In the genomic region with DNA sequence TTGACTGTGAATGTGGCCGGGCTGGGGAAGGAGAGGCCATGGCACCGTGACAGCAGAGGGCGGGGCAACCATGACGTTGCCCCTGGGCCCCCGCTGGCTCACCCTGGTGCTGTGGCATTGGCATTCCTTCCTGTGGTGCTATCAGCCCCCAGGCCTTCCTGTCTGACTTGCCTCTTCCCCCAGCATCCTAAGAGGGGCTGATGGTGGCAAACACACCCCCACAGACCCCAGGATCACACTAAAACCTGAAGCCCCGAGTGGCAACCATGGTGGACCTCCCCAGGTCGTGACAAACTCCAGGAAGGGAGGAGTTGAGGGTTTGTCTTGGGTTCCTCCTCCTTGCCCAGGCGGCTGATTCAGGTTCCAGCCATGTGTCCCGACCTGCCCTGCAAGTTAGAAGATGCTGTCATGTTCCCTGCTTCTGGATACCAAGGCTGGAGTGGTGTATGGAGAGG, we compare ENCODE assay signal across 9 mouse cellular contexts. TPM values are rescaled to one million over a fixed set of nuclear protein-coding genes. Genes with fewer than 3 reads are reported as not detected.
DNase-seq lines count a peak whose midpoint lies in the region; ATAC-seq and TF ChIP-seq lines count a peak whose summit lies in the region.
"Had no signal": no experiment of that assay in that cellular context is flagged by ENCODE, and none has a peak within 500 bp of the region (broad histone marks: within the 10 kb centered on the region; RNA-seq: fewer than 3 reads in every experiment).

No protein-coding gene starts in this region.

- no peak overlapping the region for H3K9ac ChIP-seq in kidney, embryonic 16.5 days (replicated peaks; ENCODE audit: low read length)
- peak overlapping the region; percentile 50 for H3K9ac ChIP-seq in MEL (ENCODE audit: control insufficient read depth, low read depth, low read length, poor library complexity, severe bottlenecking)
- no peak overlapping the region for H3K9ac ChIP-seq in forebrain, embryonic 16.5 days (replicated peaks; ENCODE audit: low read depth, low read length)

- peaks cover 31% of the 10 kb centered on the region for H3K4me1 ChIP-seq in kidney, embryonic 16.5 days (ENCODE audit: insufficient read depth, low read length)
- peaks cover 22 to 52% of the 10 kb centered on the region in 2 experiments for H3K4me1 ChIP-seq in MEL (ENCODE audit: control insufficient read depth in 1 of 2, insufficient read depth in 2 of 2, low read length in 2 of 2)
- peaks cover 6% of the 10 kb centered on the region for H3K4me1 ChIP-seq in forebrain, embryonic 16.5 days (replicated peaks; ENCODE audit: control insufficient read depth, insufficient read depth, low read length)

- no peaks in the 10 kb centered on the region for H3K36me3 ChIP-seq in kidney, embryonic 16.5 days (ENCODE audit: insufficient read depth, low read length)
- peaks cover 0 to 31% of the 10 kb centered on the region in 2 experiments; a peak in 2 of 4 replicates for H3K36me3 ChIP-seq in MEL (ENCODE audit: control insufficient read depth in 1 of 2, insufficient read depth in 2 of 2, low read length in 2 of 2)
- no peaks in the 10 kb centered on the region for H3K36me3 ChIP-seq in forebrain, embryonic 16.5 days (ENCODE audit: control insufficient read depth, insufficient read depth)

- H3K9me3 ChIP-seq in kidney, embryonic 16.5 days (ENCODE audit: low read length) = no peaks in the 10 kb centered on the region
- H3K9me3 ChIP-seq in MEL (replicated peaks; ENCODE audit: insufficient read depth, low read length) = no peaks in the 10 kb centered on the region
- no peaks in the 10 kb centered on the region for H3K9me3 ChIP-seq in forebrain, embryonic 16.5 days (ENCODE audit: control insufficient read depth, low read length)

- no peak for TF ChIP-seq CTCF in MEL (IDR thresholded peaks at IDR 0.05 in 2 of 3, conservative IDR thresholded peaks at IDR 0.05 in 1 of 3; ENCODE audit: control insufficient read depth in 1 of 3, insufficient read depth in 1 of 3, low read depth in 2 of 3, low read length in 3 of 3, poor library complexity in 1 of 3, severe bottlenecking in 1 of 3)

- TF ChIP-seq POLR2A in MEL (IDR thresholded peaks at IDR 0.05; ENCODE audit: control insufficient read depth in 1 of 2, insufficient read depth in 1 of 2, low read depth in 1 of 2, low read length in 2 of 2, poor library complexity in 1 of 2) = peak in 1 of 2 experiments; percentile 38; a peak in 1 of 4 replicates

- H3K79me2 ChIP-seq in MEL (ENCODE audit: control insufficient read depth, insufficient read depth, low read length, poor library complexity) = no peaks in the 10 kb centered on the region

- WGBS in kidney, embryonic 16.5 days = 46% methylated on average over 9 of the region's 9 CpGs
- WGBS in forebrain, embryonic 16.5 days = 70% methylated on average over 9 of the region's 9 CpGs

- H3K4me3 ChIP-seq in kidney, embryonic 16.5 days (ENCODE audit: low read length) = no peak overlapping the region
- peak overlapping the region; percentile 30 to 67 for H3K4me3 ChIP-seq in MEL (ENCODE audit: control insufficient read depth in 1 of 2, insufficient read depth in 1 of 2, low read depth in 2 of 2, low read length in 2 of 2)
- no peak overlapping the region for H3K4me3 ChIP-seq in forebrain, embryonic 16.5 days (replicated peaks; ENCODE audit: low read length)

- TF ChIP-seq RAD21 in MEL (IDR thresholded peaks at IDR 0.05; ENCODE audit: low read depth, low read length) = no peak

- TF ChIP-seq EP300 in MEL (IDR thresholded peaks at IDR 0.05; ENCODE audit: low read depth in 1 of 2, low read length in 2 of 2) = peak; percentile 36 to 52; a peak in 2 of 4 replicates

- ATAC-seq in kidney, embryonic 16.5 days (ENCODE audit: low FRiP score, low TSS enrichment) = 0 out of 2 replicates have a peak, but pooled peaks have one; percentile 37
- peak; percentile 66 for ATAC-seq in megakaryocyte progenitor cell, adult 5-6 weeks (replicated peaks; ENCODE audit: poor library complexity)
- no peak for ATAC-seq in forebrain, embryonic 16.5 days

- H3K27me3 ChIP-seq in kidney, embryonic 16.5 days (ENCODE audit: insufficient read depth, low read length) = no peaks in the 10 kb centered on the region
- no peaks in the 10 kb centered on the region for H3K27me3 ChIP-seq in MEL (ENCODE audit: control insufficient read depth in 1 of 2, insufficient read depth in 2 of 2, low read length in 2 of 2)
- no peaks in the 10 kb centered on the region for H3K27me3 ChIP-seq in forebrain, embryonic 16.5 days (replicated peaks; ENCODE audit: control insufficient read depth, insufficient read depth, low read length)

- H3K27ac ChIP-seq in kidney, embryonic 16.5 days (ENCODE audit: low read length) = peak overlapping the region; percentile 61; the same call in 1 of the 2 replicates
- peak overlapping the region; percentile 36 for H3K27ac ChIP-seq in MEL (ENCODE audit: control insufficient read depth, low read depth, low read length)
- H3K27ac ChIP-seq in forebrain, embryonic 16.5 days (ENCODE audit: low read length) = no peak overlapping the region

- no peak overlapping the region for H3K4me2 ChIP-seq in kidney, embryonic 16.5 days (replicated peaks; ENCODE audit: low read depth, low read length)
- H3K4me2 ChIP-seq in forebrain, embryonic 16.5 days (ENCODE audit: low read length) = no peak overlapping the region
- H3K4me2 ChIP-seq: midbrain, embryonic 11.5 days had no signal

- no peak for DNase-seq in kidney, adult 18-20 months
- peak; percentile 61 for DNase-seq in MEL (ENCODE audit: low read depth, low spot score)
- peak; percentile 26 for DNase-seq in gonadal fat pad, adult 2 months (ENCODE audit: low read depth)
- no peak for DNase-seq in layer of hippocampus, adult 8-10 months (ENCODE audit: low spot score in 2 of 2)
- DNase-seq in cerebellum, postnatal 36 days = no peak

TF ChIP-seq in MEL, 35 proteins besides CTCF, POLR2A, EP300 and RAD21 (continues in another document):
- peak; percentile 19; the same call in 1 of the 2 replicates for TF ChIP-seq MAX (IDR thresholded peaks at IDR 0.05; ENCODE audit: low read length)
- TF ChIP-seq BHLHE40 (IDR thresholded peaks at IDR 0.05; ENCODE audit: borderline replicate concordance, low read depth, low read length) = no peak
- no peak for TF ChIP-seq E2F4 (IDR thresholded peaks at IDR 0.05; ENCODE audit: borderline replicate concordance, low read depth, low read length)
- TF ChIP-seq USF1 (IDR thresholded peaks at IDR 0.05; ENCODE audit: low read depth, low read length) = no peak
- peak; percentile 49 for TF ChIP-seq HCFC1 (IDR thresholded peaks at IDR 0.05; ENCODE audit: low read depth, low read length)
- peak; percentile 42; the same call in 1 of the 2 replicates for TF ChIP-seq TAL1 (IDR thresholded peaks at IDR 0.05; ENCODE audit: low read length)
- no peak for TF ChIP-seq CHD2 (IDR thresholded peaks at IDR 0.05; ENCODE audit: low read length)
- no peak for TF ChIP-seq GABPA (IDR thresholded peaks at IDR 0.05; ENCODE audit: low read depth, low read length)
- TF ChIP-seq MAZ (IDR thresholded peaks at IDR 0.05; ENCODE audit: low read depth, low read length) = 0 out of 2 replicates have a peak, but pooled peaks have one; percentile 19
- TF ChIP-seq RCOR1 (IDR thresholded peaks at IDR 0.05; ENCODE audit: low read depth, low read length) = no peak
- TF ChIP-seq SIN3A (IDR thresholded peaks at IDR 0.05; ENCODE audit: low read length) = no peak; the same call in 1 of the 2 replicates
- TF ChIP-seq MXI1 (IDR thresholded peaks at IDR 0.05; ENCODE audit: low read depth, low read length) = peak; percentile 60
- TF ChIP-seq USF2 (IDR thresholded peaks at IDR 0.05; ENCODE audit: borderline replicate concordance in 1 of 2, insufficient read depth in 1 of 2, low read depth in 1 of 2, low read length in 2 of 2) = no peak
- TF ChIP-seq JUND (IDR thresholded peaks at IDR 0.05; ENCODE audit: low read depth, low read length) = no peak
- no peak for TF ChIP-seq POLR2AphosphoS5 (IDR thresholded peaks at IDR 0.05; ENCODE audit: borderline replicate concordance, low read depth, low read length)
- no peak for TF ChIP-seq ZMIZ1 (IDR thresholded peaks at IDR 0.05; ENCODE audit: low read depth, low read length)

RNA-seq across cellular contexts. Expression of a gene that starts 3.2 kb away (rescaled TPM):
- 0.86 and 2.1 TPM in 2 replicates for polyA plus RNA-seq in kidney, embryonic 16.5 days (2015; fragmentation: Nextera tagmentation; extraction: Ambion mirVana)
- 10.9 and 13.8 TPM in 2 replicates for total RNA-seq in MEL (2012; rRNA removed)
- polyA plus RNA-seq in MEL (2012; ENCODE audit: insufficient read depth in 1 of 2, insufficient read length in 2 of 2, low read depth in 1 of 2, low replicate concordance in 2 of 2, missing spikeins in 1 of 2) = 10 to 100 TPM in 1 of 2 experiments, not detected in 1; 16.4 TPM
- polyA plus RNA-seq in gonadal fat pad, adult 2 months (2012; rRNA removed) = 3.2 and 5.8 TPM in 2 replicates
- 12.2 and 12.7 TPM in 2 replicates for total RNA-seq in megakaryocyte progenitor cell, adult 5-6 weeks (2015)
- 19.0 and 21.5 TPM in 2 replicates for total RNA-seq in megakaryocyte progenitor cell, adult 5-6 weeks (2017)
- total RNA-seq in layer of hippocampus, adult 8-10 months (2022) = under 1 TPM in 3 of 4 experiments, not detected in 1; 0.55 to 0.62 (median 0.59) TPM
- 0.91 TPM in 1 of 2 replicates, not detected in the other for polyA plus RNA-seq in forebrain, embryonic 16.5 days (2015; fragmentation: Nextera tagmentation; extraction: Ambion mirVana)

RNA-seq across cellular contexts. Expression of a gene that starts 15.3 kb away (rescaled TPM):
- polyA plus RNA-seq in kidney, embryonic 16.5 days (2015; fragmentation: Nextera tagmentation; extraction: Ambion mirVana) = 36.8 and 40.1 TPM in 2 replicates
- total RNA-seq in MEL (2012; rRNA removed) = 1.8 and 2.4 TPM in 2 replicates
- polyA plus RNA-seq in MEL (2012; ENCODE audit: insufficient read depth in 1 of 2, insufficient read length in 2 of 2, low read depth in 1 of 2, low replicate concordance in 2 of 2, missing spikeins in 1 of 2) = 1 to 10 TPM in 1 of 2 experiments, not detected in 1; 6.6 TPM
- polyA plus RNA-seq in gonadal fat pad, adult 2 months (2012; rRNA removed) = 6.7 and 10.1 TPM in 2 replicates
- 2.5 and 2.8 TPM in 2 replicates for total RNA-seq in megakaryocyte progenitor cell, adult 5-6 weeks (2015)
- total RNA-seq in megakaryocyte progenitor cell, adult 5-6 weeks (2017) = 1.5 and 1.7 TPM in 2 replicates
- 1 to 10 TPM; 2.5 to 4.7 (median 3.4) TPM for total RNA-seq in layer of hippocampus, adult 8-10 months (2022)
- 16.7 and 17.9 TPM in 2 replicates for polyA plus RNA-seq in forebrain, embryonic 16.5 days (2015; fragmentation: Nextera tagmentation; extraction: Ambion mirVana)

RNA-seq across cellular contexts. Expression of a gene that starts 49.5 kb away (rescaled TPM):
- 1,760 and 1,914 TPM in 2 replicates for polyA plus RNA-seq in kidney, embryonic 16.5 days (2015; fragmentation: Nextera tagmentation; extraction: Ambion mirVana)
- 4,686 and 5,400 TPM in 2 replicates for total RNA-seq in MEL (2012; rRNA removed)
- 1,000 to 10,000 TPM in 1 of 2 experiments, not detected in 1; 4,514 TPM for polyA plus RNA-seq in MEL (2012; ENCODE audit: insufficient read depth in 1 of 2, insufficient read length in 2 of 2, low read depth in 1 of 2, low replicate concordance in 2 of 2, missing spikeins in 1 of 2)
- polyA plus RNA-seq in gonadal fat pad, adult 2 months (2012; rRNA removed) = 938 and 1,112 TPM in 2 replicates
- total RNA-seq in megakaryocyte progenitor cell, adult 5-6 weeks (2015) = 4,905 and 5,125 TPM in 2 replicates
- 5,456 and 6,333 TPM in 2 replicates for total RNA-seq in megakaryocyte progenitor cell, adult 5-6 weeks (2017)
- total RNA-seq in layer of hippocampus, adult 8-10 months (2022) = 100 to 1,000 TPM; 486 to 663 (median 564) TPM
- polyA plus RNA-seq in forebrain, embryonic 16.5 days (2015; fragmentation: Nextera tagmentation; extraction: Ambion mirVana) = 1,104 and 1,269 TPM in 2 replicates

Comparison
In these comparisons a context has a peak if more than half of its experiments do, and no peak if none do; other contexts are left out.
1. H3K4me3 ChIP-seq: peak in MEL (2 of 2); none in kidney, embryonic 16.5 days (single experiment) and forebrain, embryonic 16.5 days (single experiment).
2. DNase-seq: peak in MEL (single experiment) and gonadal fat pad, adult 2 months (single experiment); none in kidney, adult 18-20 months (single experiment), layer of hippocampus, adult 8-10 months (0 of 2) and cerebellum, postnatal 36 days (0 of 2).